Mouse (Mus musculus): Measurements from ENCODE around the gene Gse1.

Gse1 gene

GRCm38 (mm10) chr8:120465710-120466109, 237.5 kb downstream of the Gse1 start:
- DNase-seq = peak; percentile 67

GRCm38 (mm10) chr8:120466266-120466665, 238.0 kb downstream of the Gse1 start:
- DNase-seq = no peak

GRCm38 (mm10) chr8:120467598-120467997, 239.3 kb downstream of the Gse1 start:
- DNase-seq = no peak

GRCm38 (mm10) chr8:120470170-120470569, 241.9 kb downstream of the Gse1 start:
- DNase-seq = no peak

- peak; percentile 52 for DNase-seq
Measured at GRCm38 (mm10) chr8:120471166-120471565, 242.9 kb downstream of the Gse1 start.

- no peak for DNase-seq
Measured at GRCm38 (mm10) chr8:120471752-120472151, 243.5 kb downstream of the Gse1 start.

GRCm38 (mm10) chr8:120472230-120472629, 244.0 kb downstream of the Gse1 start:
- DNase-seq = no peak

GRCm38 (mm10) chr8:120473729-120474364, 245.6 kb downstream of the Gse1 start:
- no peak for DNase-seq

- no peak for DNase-seq
Measured at GRCm38 (mm10) chr8:120474496-120475235, 246.4 kb downstream of the Gse1 start.

GRCm38 (mm10) chr8:120475462-120476201, 247.4 kb downstream of the Gse1 start:
- no peak for DNase-seq

GRCm38 (mm10) chr8:120476711-120477575, 248.7 kb downstream of the Gse1 start:
- no peak for DNase-seq

- DNase-seq = no peak
Measured at GRCm38 (mm10) chr8:120478754-120479153, 250.5 kb downstream of the Gse1 start.

- no peak for DNase-seq
Measured at GRCm38 (mm10) chr8:120479691-120480090, 251.4 kb downstream of the Gse1 start.

- DNase-seq = no peak
Measured at GRCm38 (mm10) chr8:120482015-120482689, 253.9 kb downstream of the Gse1 start.

- peak; percentile 56 for DNase-seq
Measured at GRCm38 (mm10) chr8:120484460-120484859, 256.2 kb downstream of the Gse1 start.

GRCm38 (mm10) chr8:120485116-120485515, 256.9 kb downstream of the Gse1 start:
- DNase-seq = no peak

- no peak for DNase-seq
Measured at GRCm38 (mm10) chr8:120485551-120486476, 257.6 kb downstream of the Gse1 start.

GRCm38 (mm10) chr8:120486477-120487376, 258.5 kb downstream of the Gse1 start:
- peak; percentile 53 for DNase-seq

- no peak for DNase-seq
Measured at GRCm38 (mm10) chr8:120487377-120487728, 259.1 kb downstream of the Gse1 start.

Data from right cerebral cortex, postnatal 14 days (tissue).